Mouse (Mus musculus) kidney, postnatal 10 days (tissue): ENCODE measurements around the gene Tarm1.
A peak's percentile ranks its signal among the peaks of the same experiment; 100 is the strongest.

Experiments used
- DNase-seq: peaks from one replicate; pipeline ENCODE4 v3.0.0; 2021; ENCODE audit warnings: mixed read lengths

The Tarm1 gene

GRCm38 (mm10) chr7:3440526-3440925, 61.9 kb downstream of the Tarm1 start:
- no peak for DNase-seq

GRCm38 (mm10) chr7:3439984-3440383, 62.4 kb downstream of the Tarm1 start:
- DNase-seq, result no peak

DNA sequence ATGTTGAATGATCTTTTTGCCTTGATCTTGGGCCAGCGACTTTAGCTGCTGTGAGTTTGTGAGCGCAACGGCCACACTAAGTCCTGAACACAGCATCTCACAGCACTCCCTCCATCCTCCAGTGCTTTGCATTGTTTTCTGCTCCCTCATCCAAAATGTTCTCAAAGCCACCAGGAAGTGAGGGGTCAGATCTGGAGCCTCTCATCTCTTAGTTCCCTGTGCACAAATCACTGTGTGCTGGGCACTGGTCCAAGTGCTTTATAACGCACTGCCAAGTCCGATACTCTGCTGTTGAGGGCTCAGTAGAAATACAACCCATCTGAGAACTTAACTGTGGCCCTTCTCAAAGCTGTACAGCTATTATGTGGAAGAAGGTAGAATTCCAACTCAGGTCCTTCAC, 64.5 kb downstream of the Tarm1 start:
- peak; percentile 51 for DNase-seq
